Mouse (Mus musculus) embryonic facial prominence, embryonic 12.5 days (tissue): ENCODE results near the gene Ankrd52. TPM values are rescaled to one million over a fixed set of nuclear protein-coding genes. Genes with fewer than 3 reads are reported as not detected.

Experiments
- ATAC-seq: fragments of 200-750 bp; cut with Nextera tagmentation; 2 replicates; pipeline ENCODE4 v1.8.0; 2017; ENCODE audit not compliant: insufficient number of reproducible peaks, insufficient read depth, low FRiP score, low TSS enrichment
- H3K27ac ChIP-seq: fragments of 300-500 bp; sonication (generic); 2 replicates; pipeline ENCODE4 v1.5.1; 2016; ENCODE audit warnings: mild to moderate bottlenecking
- H3K27me3 ChIP-seq: fragments of 300-500 bp; sonication (generic); 2 replicates; pipeline ENCODE4 v1.6.1; 2016; ENCODE audit warnings: mild to moderate bottlenecking, moderate library complexity
- H3K36me3 ChIP-seq: fragments of 300-500 bp; sonication (generic); 2 replicates; pipeline ENCODE4 v1.6.1; 2016; ENCODE audit warnings: mild to moderate bottlenecking
- H3K4me1 ChIP-seq: fragments of 300-500 bp; sonication (generic); 2 replicates; pipeline ENCODE4 v1.6.1; 2016
- H3K4me2 ChIP-seq: fragments of 300-500 bp; sonication (generic); replicated peaks from 2 replicates; pipeline ENCODE4 v1.6.1; 2016; ENCODE audit warnings: mild to moderate bottlenecking, moderate library complexity
- H3K4me3 ChIP-seq: fragments of 300-500 bp; sonication (generic); 2 replicates; pipeline ENCODE4 v1.5.1; 2016; ENCODE audit warnings: mild to moderate bottlenecking
- H3K9ac ChIP-seq: fragments of 300-500 bp; sonication (generic); 2 replicates; pipeline ENCODE4 v1.6.1; 2016; ENCODE audit warnings: mild to moderate bottlenecking, moderate library complexity
- H3K9me3 ChIP-seq: fragments of 300-500 bp; sonication (generic); 2 replicates; pipeline ENCODE4 v1.6.1; 2016; ENCODE audit warnings: mild to moderate bottlenecking, moderate library complexity
- WGBS: fragments of 180-500 bp; shearing (Covaris S2); methylation state at CpG from one replicate; pipeline ENCODE4 v1.1.7; 2016; 5-methylcytosine and 5-hydroxymethylcytosine counted together
- microRNA-seq: library from miRNA; unstranded; fragments of <30 nt; microRNA quantifications from one replicate; pipeline ENCODE4, GENCODE M21; 2017
- polyA plus RNA-seq: library from polyadenylated mRNA; unstranded; fragments of >200 nt; fragmentation: Nextera tagmentation; extraction: Ambion mirVana; gene quantifications from 2 replicates; pipeline ENCODE4 v1.2.1, GENCODE M21; 2016

Ankrd52 gene
- polyA plus RNA-seq, 1 experiment from 2014 or later = 14.8 TPM

DNA sequence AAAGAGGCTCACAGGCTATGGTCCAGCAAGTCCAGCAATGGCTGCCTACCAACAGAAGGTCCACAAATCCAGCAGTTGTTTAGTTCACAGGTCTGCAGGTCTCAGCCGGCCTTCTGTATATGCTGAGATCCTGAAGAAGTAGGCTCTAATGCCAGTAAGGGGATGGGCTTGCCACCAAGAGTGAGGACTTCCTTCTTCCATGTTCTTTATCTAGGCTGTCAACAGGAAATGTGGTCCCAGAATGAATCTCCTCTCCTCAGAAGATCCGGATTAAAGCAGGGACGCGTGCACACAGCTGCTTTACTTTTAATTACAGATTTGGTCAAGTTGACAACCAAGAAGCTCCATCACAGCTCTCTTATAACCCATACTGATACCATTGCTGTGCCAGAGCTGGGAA, 68.5 kb downstream of the Ankrd52 start:
- Histone ChIP-seq H3K4me2 (no peak overlapping the region), H3K27ac (no peak overlapping the region), H3K36me3 (peaks cover 15% of the 10 kb centered on the region), H3K27me3 (no peaks in the 10 kb centered on the region), H3K9me3 (no peaks in the 10 kb centered on the region), H3K4me1 (no peaks in the 10 kb centered on the region), H3K9ac (no peak overlapping the region), H3K4me3 (no peak overlapping the region)
- WGBS = 84% methylated on average over 4 of the region's 4 CpGs
- ATAC-seq = no peak

DNA sequence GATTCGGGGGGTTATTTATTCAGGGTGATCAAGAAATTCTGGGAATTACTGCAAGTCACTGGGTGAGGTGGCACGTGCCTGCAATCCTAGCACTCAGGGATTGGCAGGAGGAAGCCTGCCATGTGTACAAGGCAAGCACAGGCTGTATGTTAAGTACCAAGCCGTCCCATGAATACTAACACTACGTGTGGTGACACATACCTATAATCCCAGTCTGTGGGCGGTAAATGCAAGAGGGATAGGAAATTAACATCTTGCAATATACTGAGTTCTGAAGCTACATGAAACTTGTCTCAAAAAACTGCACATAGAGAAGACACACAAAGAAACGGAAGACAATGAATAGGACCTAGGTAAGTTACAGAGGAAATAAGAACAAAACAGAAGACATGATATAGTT, 74.1 kb downstream of the Ankrd52 start:
- H3K4me1 ChIP-seq = no peaks in the 10 kb centered on the region
- ATAC-seq = no peak
- H3K27ac ChIP-seq = no peak overlapping the region
- no peaks in the 10 kb centered on the region for H3K36me3 ChIP-seq
- no peaks in the 10 kb centered on the region for H3K27me3 ChIP-seq
- no peak overlapping the region for H3K4me3 ChIP-seq
- WGBS = 84% methylated on average over 6 of the region's 6 CpGs
- H3K9ac ChIP-seq = no peak overlapping the region
- H3K9me3 ChIP-seq = no peaks in the 10 kb centered on the region
- no peak overlapping the region for H3K4me2 ChIP-seq

DNA sequence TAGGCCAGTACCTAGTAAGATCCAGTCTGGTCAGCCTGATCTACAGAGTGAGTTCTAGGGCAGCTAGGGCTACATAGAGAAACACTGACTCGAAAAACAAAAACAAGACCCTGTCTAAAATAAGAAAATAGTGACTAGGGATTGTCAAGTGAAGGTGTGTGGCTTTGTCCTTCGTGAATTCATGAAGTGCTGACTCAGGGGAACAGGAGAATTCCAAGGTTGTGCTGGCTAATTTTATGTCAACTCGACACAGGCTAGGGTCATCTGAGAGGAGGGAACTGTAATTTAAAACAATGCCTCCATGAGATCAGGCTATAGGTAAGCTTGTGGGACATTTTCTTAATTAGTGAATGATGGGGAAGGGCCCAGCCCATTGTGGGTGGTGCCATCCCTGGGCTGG, 77.6 kb downstream of the Ankrd52 start:
- H3K9ac ChIP-seq = no peak overlapping the region
- no peak for ATAC-seq
- no peaks in the 10 kb centered on the region for H3K4me1 ChIP-seq
- H3K9me3 ChIP-seq = no peaks in the 10 kb centered on the region
- H3K4me3 ChIP-seq = no peak overlapping the region
- H3K4me2 ChIP-seq = no peak overlapping the region
- no peaks in the 10 kb centered on the region for H3K36me3 ChIP-seq
- no peak overlapping the region for H3K27ac ChIP-seq
- no peaks in the 10 kb centered on the region for H3K27me3 ChIP-seq
- WGBS = 63% methylated on average over 3 of the region's 3 CpGs

GRCm38 (mm10) chr10:128455280-128455679, 78.4 kb downstream of the Ankrd52 start:
- Histone ChIP-seq H3K4me1 (peaks cover 2% of the 10 kb centered on the region), H3K9ac (no peak overlapping the region), H3K27ac (no peak overlapping the region), H3K36me3 (no peaks in the 10 kb centered on the region), H3K9me3 (no peaks in the 10 kb centered on the region), H3K27me3 (no peaks in the 10 kb centered on the region), H3K4me3 (no peak overlapping the region), H3K4me2 (peak overlapping the region; percentile 37)
- ATAC-seq = no peak
- 3% methylated on average over 6 of the region's 6 CpGs for WGBS

- H3K4me2 ChIP-seq = no peak overlapping the region
- H3K27me3 ChIP-seq = no peaks in the 10 kb centered on the region
- ATAC-seq = no peak
- H3K27ac ChIP-seq = no peak overlapping the region
- no peak overlapping the region for H3K9ac ChIP-seq
- no peak overlapping the region for H3K4me3 ChIP-seq
- H3K4me1 ChIP-seq = peaks cover 11% of the 10 kb centered on the region
- WGBS = 82% methylated on average over 6 of the region's 6 CpGs
- peaks cover 8% of the 10 kb centered on the region for H3K36me3 ChIP-seq
- no peaks in the 10 kb centered on the region for H3K9me3 ChIP-seq
Observed at GRCm38 (mm10) chr10:128457676-128458075, 80.8 kb downstream of the Ankrd52 start.

Small RNA genes lying within 50 kb of the gene (microRNA-seq; reads per million reads assigned to microRNA genes)
- gene Gm25361 (not detected), gene Gm26308 (not detected), gene Mir6914 (not detected), gene Mir6915 (1.5 reads per million), gene Mir8105 (1.1 reads per million)

Other genes with a start within 250 kb of the Ankrd52 start
- 31.7 and 33.6 TPM in 2 replicates for gene Rbms2, start 196.8 kb upstream of the Ankrd52 start, polyA plus RNA-seq
- gene Gls2, start 182.7 kb upstream of the Ankrd52 start, polyA plus RNA-seq = 1.1 and 2.7 TPM in 2 replicates
- gene Spryd4, start 165.3 kb upstream of the Ankrd52 start, polyA plus RNA-seq = 31.1 TPM in 2 replicates
- 0.69 and 1.1 TPM in 2 replicates for gene Mip, start 151.3 kb upstream of the Ankrd52 start, polyA plus RNA-seq
- 80.9 and 81.5 TPM in 2 replicates for gene Timeless, start 145.1 kb upstream of the Ankrd52 start, polyA plus RNA-seq
- 0.37 and 0.90 TPM in 2 replicates for gene Apon, start 123.0 kb upstream of the Ankrd52 start, polyA plus RNA-seq
- gene Apof, start 108.4 kb upstream of the Ankrd52 start, polyA plus RNA-seq = not detected in 2 replicates
- 20.9 and 22.0 TPM in 2 replicates for gene Stat2, start 106.6 kb upstream of the Ankrd52 start, polyA plus RNA-seq
- not detected in 2 replicates for gene Il23a, start 78.4 kb upstream of the Ankrd52 start, polyA plus RNA-seq
- gene Pan2, start 73.8 kb upstream of the Ankrd52 start, polyA plus RNA-seq = 36.2 and 38.3 TPM in 2 replicates
- 306 and 319 TPM in 2 replicates for gene Cnpy2, start 54.7 kb upstream of the Ankrd52 start, polyA plus RNA-seq
- 191 TPM in 2 replicates for gene Cs, start 39.4 kb upstream of the Ankrd52 start, polyA plus RNA-seq
- gene Coq10a, start 8.1 kb upstream of the Ankrd52 start, polyA plus RNA-seq = 15.0 and 17.9 TPM in 2 replicates
- 0.33 TPM in 1 of 2 replicates, not detected in the other for gene Slc39a5, start 24.1 kb downstream of the Ankrd52 start, polyA plus RNA-seq
- 67.6 and 70.1 TPM in 2 replicates for gene Nabp2, start 34.4 kb downstream of the Ankrd52 start, polyA plus RNA-seq
- gene Rnf41, start 34.5 kb downstream of the Ankrd52 start, polyA plus RNA-seq = 44.5 and 50.5 TPM in 2 replicates
- gene Smarcc2, start 82.1 kb downstream of the Ankrd52 start, polyA plus RNA-seq = 121 and 125 TPM in 2 replicates
- gene Myl6, start 117.0 kb downstream of the Ankrd52 start, polyA plus RNA-seq = 877 and 907 TPM in 2 replicates
- gene Myl6b, start 121.6 kb downstream of the Ankrd52 start, polyA plus RNA-seq = 3.2 and 3.9 TPM in 2 replicates
- gene Esyt1, start 148.8 kb downstream of the Ankrd52 start, polyA plus RNA-seq = 29.2 and 30.7 TPM in 2 replicates
- gene Zc3h10, start 170.7 kb downstream of the Ankrd52 start, polyA plus RNA-seq = 18.8 and 19.4 TPM in 2 replicates
- 3,271 and 3,412 TPM in 2 replicates for gene Rpl41, start 172.2 kb downstream of the Ankrd52 start, polyA plus RNA-seq
- 189 and 192 TPM in 2 replicates for gene Pa2g4, start 188.9 kb downstream of the Ankrd52 start, polyA plus RNA-seq
- 20.9 TPM in 2 replicates for gene Erbb3, start 212.5 kb downstream of the Ankrd52 start, polyA plus RNA-seq
- gene Rps26, start 249.6 kb downstream of the Ankrd52 start, polyA plus RNA-seq = 668 and 696 TPM in 2 replicates